Mouse (Mus musculus) liver, embryonic 14.5 days (tissue): ENCODE data around the gene Fbln1. TPM values are rescaled to one million over a fixed set of nuclear protein-coding genes. Genes with fewer than 3 reads are reported as not detected.

Experiments
- ATAC-seq: fragments of 200-750 bp; cut with Nextera tagmentation; 2 replicates; pipeline ENCODE4 v1.8.0; 2017; ENCODE audit warnings: moderate number of reproducible peaks, mild to moderate bottlenecking, moderate library complexity; ENCODE audit not compliant: insufficient read depth
- DNase-seq, 3 experiments: peaks; one replicate each; pipeline ENCODE4 v3.0.0-alpha.2; 2012 to 2013; ENCODE audit warnings: low read depth in 3 of 3, low spot score in 3 of 3
- H3K27ac ChIP-seq: fragments of 300-500 bp; sonication (generic); 2 replicates; pipeline ENCODE4 v1.5.1; 2014; ENCODE audit warnings: moderate library complexity, mild to moderate bottlenecking, control low read depth, inconsistent platforms
- H3K27me3 ChIP-seq: fragments of 300-500 bp; sonication (generic); 2 replicates; pipeline ENCODE4 v1.6.1; 2014; ENCODE audit warnings: mild to moderate bottlenecking, low read length, moderate library complexity; ENCODE audit not compliant: control insufficient read depth, insufficient read depth
- H3K36me3 ChIP-seq: fragments of 300-500 bp; sonication (generic); replicated peaks from 2 replicates; pipeline ENCODE4 v1.6.1; 2014; ENCODE audit warnings: low read depth; ENCODE audit not compliant: control insufficient read depth, insufficient read depth
- H3K4me1 ChIP-seq, 2 experiments: fragments of 200-500 bp in 1 of 2; fragments of 300-500 bp in 1 of 2; sonication (generic) in 1 of 2; replicated peaks; 2 replicates each; pipeline ENCODE4 v1.6.1; 2012 to 2014; ENCODE audit warnings: antibody characterized with exemption in 1 of 2, inconsistent platforms in 1 of 2, low read length in 1 of 2; ENCODE audit not compliant: control insufficient read depth in 2 of 2, insufficient read depth in 2 of 2
- H3K4me2 ChIP-seq: fragments of 300-500 bp; sonication (generic); 2 replicates; pipeline ENCODE4 v1.6.1; 2014; ENCODE audit warnings: low read depth, mild to moderate bottlenecking, control low read depth, moderate library complexity
- H3K4me3 ChIP-seq, 2 experiments: fragments of 200-500 bp in 1 of 2; fragments of 300-500 bp in 1 of 2; sonication (generic) in 1 of 2; 2 replicates each; pipeline ENCODE4 v1.5.1; 2012 to 2014; ENCODE audit warnings: low read depth in 2 of 2, low read length in 2 of 2, mild to moderate bottlenecking in 2 of 2, control low read depth in 1 of 2, inconsistent platforms in 1 of 2, moderate library complexity in 1 of 2; ENCODE audit not compliant: insufficient read depth in 1 of 2
- H3K9ac ChIP-seq: fragments of 300-500 bp; sonication (generic); replicated peaks from 2 replicates; pipeline ENCODE4 v1.6.1; 2014; ENCODE audit warnings: mild to moderate bottlenecking, control low read depth, moderate library complexity
- H3K9me3 ChIP-seq: fragments of 300-500 bp; sonication (generic); 2 replicates; pipeline ENCODE4 v1.6.1; 2016; ENCODE audit warnings: low read length, mixed read lengths; ENCODE audit not compliant: control insufficient read depth
- CTCF ChIP-seq: IDR thresholded peaks from 2 replicates; pipeline ENCODE4 v1.5.1; 2016; ENCODE audit warnings: antibody characterized with exemption, low read depth, control low read depth
- EP300 ChIP-seq: IDR thresholded peaks from 2 replicates; pipeline ENCODE4 v1.6.1; 2016; ENCODE audit warnings: antibody characterized with exemption, low read depth
- WGBS: fragments of 180-500 bp; shearing (Covaris S2); extraction: QIAGEN DNeasy Blood & Tissue Kit; methylation state at CpG from one replicate; pipeline ENCODE4 v1.1.7; 2014; ENCODE audit not compliant: insufficient replicate concordance; 5-methylcytosine and 5-hydroxymethylcytosine counted together
- polyA plus RNA-seq, 2 experiments: library from polyadenylated mRNA; depleted of rRNA in 1 of 2; stranded (reverse) in 1 of 2; unstranded in 1 of 2; fragments of >200 nt; fragmentation: Nextera tagmentation in 1 of 2; extraction: Ambion mirVana in 1 of 2; gene quantifications; 2 replicates each; pipeline versions ENCODE4 v1.2.1 to v1.2.3; 2012 to 2014

The Fbln1 gene
- polyA plus RNA-seq, 2 experiments: 4.9 to 5.4 TPM

DNA sequence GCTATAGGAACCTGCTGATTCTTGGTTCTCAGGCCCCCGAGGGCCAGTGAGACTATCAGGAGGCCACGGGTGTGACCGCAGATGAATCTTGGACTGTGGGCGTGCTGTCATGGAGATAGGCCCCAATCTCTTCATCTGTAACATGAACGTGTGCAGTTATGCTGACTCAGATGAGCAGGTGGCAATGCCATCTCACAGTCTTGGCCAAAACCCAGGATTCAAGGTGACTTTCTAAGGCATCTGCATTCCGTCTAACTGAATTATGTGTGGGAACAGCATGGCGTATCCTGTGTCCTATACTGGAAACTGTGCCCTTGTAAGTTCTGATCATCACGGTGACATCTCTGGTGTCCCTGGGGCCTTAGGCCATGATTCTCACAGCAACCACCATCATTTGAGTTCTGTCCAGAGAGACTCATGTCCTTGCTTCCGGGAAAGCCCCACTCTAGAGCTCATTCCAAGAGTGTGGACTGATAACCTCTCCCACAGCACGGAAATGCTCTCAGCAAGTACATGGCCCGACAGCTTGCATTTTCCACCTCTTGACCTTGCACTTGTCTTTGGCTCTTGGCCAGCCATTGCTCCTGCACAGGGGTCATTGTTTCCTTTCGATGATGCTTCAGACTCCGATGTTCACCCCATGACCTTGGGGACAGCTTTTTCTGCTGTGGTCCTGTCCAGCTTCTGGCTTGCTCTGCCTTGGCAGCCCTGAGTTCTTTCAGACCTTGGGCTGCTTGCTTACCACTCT lies 38.8 kb downstream of the Fbln1 start:
- WGBS: 63% methylated on average over 13 of the region's 13 CpGs
- TF ChIP-seq CTCF (no peak), EP300 (no peak)
- H3K27me3 ChIP-seq: no peaks in the 10 kb centered on the region
- DNase-seq (no peak), ATAC-seq (no peak)
- H3K4me2 ChIP-seq: no peak overlapping the region
- H3K4me1 ChIP-seq: no peaks in the 10 kb centered on the region
- no peaks in the 10 kb centered on the region for H3K9me3 ChIP-seq
- H3K9ac ChIP-seq: no peak overlapping the region
- no peak overlapping the region for H3K27ac ChIP-seq
- H3K4me3 ChIP-seq: no peak overlapping the region
- H3K36me3 ChIP-seq: no peaks in the 10 kb centered on the region

DNA sequence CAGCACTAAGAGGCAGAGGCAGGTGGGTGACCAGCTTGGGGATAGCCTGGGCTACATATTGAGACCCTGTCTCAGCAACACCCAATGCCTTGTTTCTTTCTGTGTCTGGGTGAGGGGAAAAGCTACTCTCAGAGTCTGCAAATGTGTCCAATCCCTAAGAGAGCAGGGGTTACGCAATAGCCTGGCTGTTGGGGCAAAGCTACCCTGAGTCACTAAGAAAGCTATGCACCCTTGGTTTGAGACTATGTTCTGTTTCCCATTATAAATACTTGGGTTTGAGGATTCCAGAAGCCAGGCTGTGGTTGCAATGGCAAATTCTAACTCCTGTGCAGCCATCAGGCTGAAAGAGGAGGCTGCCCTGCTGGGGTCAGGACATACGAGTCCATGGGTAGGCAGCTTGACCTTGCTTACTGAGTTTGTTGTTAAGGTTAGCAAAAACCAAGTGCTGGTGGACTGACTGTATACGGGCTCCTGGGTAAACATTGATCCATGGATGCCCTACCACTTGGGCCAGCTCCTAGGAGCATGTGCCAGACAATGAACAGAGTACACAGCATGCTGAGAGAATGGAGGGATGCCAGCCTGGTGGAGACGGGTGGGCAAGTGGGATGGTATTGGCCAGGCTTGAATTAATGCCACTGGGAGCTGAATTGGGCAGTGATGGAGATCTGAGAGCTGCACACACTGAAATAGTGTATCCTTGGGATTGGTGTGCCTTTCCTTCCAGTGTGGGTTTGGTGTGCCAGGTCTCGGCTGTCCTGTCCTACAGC lies 39.7 kb downstream of the Fbln1 start:
- no peak overlapping the region for H3K27ac ChIP-seq
- TF ChIP-seq CTCF: no peak
- no peak for TF ChIP-seq EP300
- H3K4me1 ChIP-seq: no peaks in the 10 kb centered on the region
- DNase-seq (no peak), ATAC-seq (no peak)
- H3K27me3 ChIP-seq: no peaks in the 10 kb centered on the region
- no peaks in the 10 kb centered on the region for H3K9me3 ChIP-seq
- H3K4me3 ChIP-seq: no peak overlapping the region
- no peak overlapping the region for H3K9ac ChIP-seq
- H3K36me3 ChIP-seq: no peaks in the 10 kb centered on the region
- H3K4me2 ChIP-seq: no peak overlapping the region
- WGBS: 54% methylated on average over 5 of the region's 5 CpGs

- TF ChIP-seq CTCF (no peak), EP300 (no peak)
- no peak overlapping the region for H3K9ac ChIP-seq
- no peaks in the 10 kb centered on the region for H3K9me3 ChIP-seq
- H3K27ac ChIP-seq: no peak overlapping the region
- H3K4me3 ChIP-seq: no peak overlapping the region
- H3K36me3 ChIP-seq: no peaks in the 10 kb centered on the region
- WGBS: 65% methylated on average over 5 of the region's 5 CpGs
- H3K27me3 ChIP-seq: no peaks in the 10 kb centered on the region
- no peaks in the 10 kb centered on the region for H3K4me1 ChIP-seq
- no peak overlapping the region for H3K4me2 ChIP-seq
- ATAC-seq (no peak), DNase-seq (no peak)
Measured at GRCm38 (mm10) chr15:85246016-85246415, 40.3 kb downstream of the Fbln1 start.

DNA sequence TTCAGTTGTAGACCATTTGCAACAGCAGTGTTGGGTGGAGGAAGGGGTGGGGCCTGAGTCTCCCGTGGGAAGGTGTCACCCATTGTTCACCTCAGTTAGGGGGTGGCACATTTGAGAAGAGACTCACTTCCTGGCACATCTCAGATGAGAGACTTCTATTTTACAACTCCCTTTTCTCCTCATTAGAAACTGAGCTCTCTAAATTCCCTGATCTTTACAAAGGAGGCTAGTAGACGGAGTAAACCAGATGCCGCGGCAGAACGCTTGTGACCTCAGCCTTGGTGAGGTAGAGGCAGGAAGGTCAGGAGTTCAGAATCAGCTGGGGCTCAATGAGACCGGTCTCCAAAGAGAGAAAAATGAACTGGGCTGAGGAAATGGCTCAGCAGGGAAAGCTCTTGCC lies 41.2 kb downstream of the Fbln1 start:
- Histone ChIP-seq H3K9ac (no peak overlapping the region), H3K4me3 (no peak overlapping the region), H3K4me1 (no peaks in the 10 kb centered on the region), H3K9me3 (no peaks in the 10 kb centered on the region), H3K36me3 (no peaks in the 10 kb centered on the region), H3K27me3 (no peaks in the 10 kb centered on the region), H3K4me2 (no peak overlapping the region), H3K27ac (no peak overlapping the region)
- TF ChIP-seq EP300 (no peak), CTCF (no peak)
- WGBS: 53% methylated on average over 6 of the region's 6 CpGs
- DNase-seq (no peak), ATAC-seq (no peak)

GRCm38 (mm10) chr15:85248311-85248710 lies 42.6 kb downstream of the Fbln1 start:
- Histone ChIP-seq H3K4me2 (no peak overlapping the region), H3K4me3 (no peak overlapping the region), H3K27ac (no peak overlapping the region), H3K4me1 (no peaks in the 10 kb centered on the region), H3K27me3 (no peaks in the 10 kb centered on the region), H3K36me3 (no peaks in the 10 kb centered on the region), H3K9ac (no peak overlapping the region), H3K9me3 (no peaks in the 10 kb centered on the region)
- no peak for DNase-seq
- ATAC-seq: no peak
- no peak for TF ChIP-seq EP300
- TF ChIP-seq CTCF: no peak
- 75% methylated on average over 5 of the region's 5 CpGs for WGBS
